Mouse (Mus musculus) heart, postnatal 0 days (tissue): ENCODE data around the gene Cdh1. TPM values are rescaled to one million over a fixed set of nuclear protein-coding genes. Genes with fewer than 3 reads are reported as not detected.
A peak's percentile ranks its signal among the peaks of the same experiment; 100 is the strongest.

Source experiments
- ATAC-seq: fragments of 200-750 bp; cut with Nextera tagmentation; 2 replicates; pipeline ENCODE4 v1.8.0; 2017; ENCODE audit warnings: low read depth, moderate number of reproducible peaks, moderate library complexity; ENCODE audit not compliant: insufficient read depth
- DNase-seq: peaks from one replicate; pipeline ENCODE4 v3.0.0-alpha.2; 2016; ENCODE audit warnings: low spot score
- H3K27ac ChIP-seq: fragments of 300-500 bp; sonication (generic); 2 replicates; pipeline ENCODE4 v1.5.1; 2014; ENCODE audit warnings: low read depth, mild to moderate bottlenecking
- H3K27me3 ChIP-seq: fragments of 300-500 bp; sonication (generic); 2 replicates; pipeline ENCODE4 v1.6.1; 2014; ENCODE audit warnings: low read length, mixed read lengths; ENCODE audit not compliant: control insufficient read depth, insufficient read depth
- H3K36me3 ChIP-seq: fragments of 300-500 bp; sonication (generic); replicated peaks from 2 replicates; pipeline ENCODE4 v1.6.1; 2014; ENCODE audit warnings: low read length, mixed read lengths; ENCODE audit not compliant: control insufficient read depth, insufficient read depth
- H3K4me1 ChIP-seq: fragments of 300-500 bp; sonication (generic); 2 replicates; pipeline ENCODE4 v1.6.1; 2014; ENCODE audit warnings: antibody characterized with exemption; ENCODE audit not compliant: control insufficient read depth, insufficient read depth
- H3K4me2 ChIP-seq: fragments of 300-500 bp; sonication (generic); 2 replicates; pipeline ENCODE4 v1.6.1; 2014; ENCODE audit warnings: low read depth, mild to moderate bottlenecking, low read length, moderate library complexity
- H3K4me3 ChIP-seq: fragments of 300-500 bp; sonication (generic); 2 replicates; pipeline ENCODE4 v1.5.1; 2014; ENCODE audit warnings: low read depth, low read length
- H3K9ac ChIP-seq: fragments of 300-500 bp; sonication (generic); replicated peaks from 2 replicates; pipeline ENCODE4 v1.6.1; 2014; ENCODE audit warnings: low read depth, low read length, mixed read lengths
- H3K9me3 ChIP-seq: fragments of 300-500 bp; sonication (generic); replicated peaks from 2 replicates; pipeline ENCODE4 v1.6.1; 2016; ENCODE audit warnings: low read length; ENCODE audit not compliant: control insufficient read depth
- CTCF ChIP-seq: IDR thresholded peaks from 2 replicates; pipeline ENCODE4 v1.5.1; 2016; ENCODE audit warnings: antibody characterized with exemption, control low read depth, low read depth
- EP300 ChIP-seq: IDR thresholded peaks from 2 replicates; pipeline ENCODE4 v1.6.1; 2016; ENCODE audit warnings: antibody characterized with exemption, low read depth
- WGBS: fragments of 180-500 bp; shearing (Covaris S2); extraction: QIAGEN DNeasy Blood & Tissue Kit; methylation state at CpG from one replicate; pipeline ENCODE4 v1.1.7; 2014; 5-methylcytosine and 5-hydroxymethylcytosine counted together
- polyA plus RNA-seq: library from polyadenylated mRNA; unstranded; fragments of >200 nt; fragmentation: Nextera tagmentation; extraction: Ambion mirVana; gene quantifications from 2 replicates; pipeline ENCODE4 v1.2.1, GENCODE M21; 2015
- total RNA-seq: library from RNA; depleted of rRNA; stranded (reverse); fragments of >200 nt; gene quantifications from 2 replicates; pipeline ENCODE4 v1.2.3, GENCODE M21; 2014; ENCODE audit warnings: low replicate concordance

The Cdh1 gene
- total and polyA plus RNA-seq, 2 experiments from 2014 or later = 0.19 to 1.9 TPM

DNA sequence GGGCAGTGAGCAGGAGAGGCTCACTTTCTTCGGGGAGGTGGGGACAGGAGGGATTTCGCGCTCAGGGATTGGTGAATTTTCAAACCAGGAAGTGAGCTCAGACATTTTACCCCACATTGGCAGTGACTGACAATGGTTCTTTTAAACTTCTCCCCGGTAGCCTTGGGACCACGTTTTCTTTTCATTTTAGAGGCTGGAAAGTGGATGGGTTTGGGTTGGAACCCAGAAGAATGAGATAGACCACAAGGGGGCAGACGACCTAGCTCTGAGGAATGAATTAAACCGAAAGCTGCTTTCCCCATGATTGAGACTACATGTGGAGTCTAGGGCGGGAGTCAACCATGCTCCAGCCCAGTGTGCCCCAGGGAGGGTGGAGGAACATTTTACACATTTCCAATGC is 71.7 kb downstream of the Cdh1 start:
- Histone ChIP-seq H3K27ac (no peak overlapping the region), H3K4me2 (no peak overlapping the region), H3K27me3 (no peaks in the 10 kb centered on the region), H3K9ac (no peak overlapping the region), H3K4me3 (no peak overlapping the region), H3K4me1 (no peaks in the 10 kb centered on the region), H3K9me3 (no peaks in the 10 kb centered on the region), H3K36me3 (no peaks in the 10 kb centered on the region)
- no peak for DNase-seq
- no peak for ATAC-seq
- WGBS = 72% methylated on average over 8 of the region's 8 CpGs
- no peak for TF ChIP-seq CTCF
- TF ChIP-seq EP300 = no peak

DNA sequence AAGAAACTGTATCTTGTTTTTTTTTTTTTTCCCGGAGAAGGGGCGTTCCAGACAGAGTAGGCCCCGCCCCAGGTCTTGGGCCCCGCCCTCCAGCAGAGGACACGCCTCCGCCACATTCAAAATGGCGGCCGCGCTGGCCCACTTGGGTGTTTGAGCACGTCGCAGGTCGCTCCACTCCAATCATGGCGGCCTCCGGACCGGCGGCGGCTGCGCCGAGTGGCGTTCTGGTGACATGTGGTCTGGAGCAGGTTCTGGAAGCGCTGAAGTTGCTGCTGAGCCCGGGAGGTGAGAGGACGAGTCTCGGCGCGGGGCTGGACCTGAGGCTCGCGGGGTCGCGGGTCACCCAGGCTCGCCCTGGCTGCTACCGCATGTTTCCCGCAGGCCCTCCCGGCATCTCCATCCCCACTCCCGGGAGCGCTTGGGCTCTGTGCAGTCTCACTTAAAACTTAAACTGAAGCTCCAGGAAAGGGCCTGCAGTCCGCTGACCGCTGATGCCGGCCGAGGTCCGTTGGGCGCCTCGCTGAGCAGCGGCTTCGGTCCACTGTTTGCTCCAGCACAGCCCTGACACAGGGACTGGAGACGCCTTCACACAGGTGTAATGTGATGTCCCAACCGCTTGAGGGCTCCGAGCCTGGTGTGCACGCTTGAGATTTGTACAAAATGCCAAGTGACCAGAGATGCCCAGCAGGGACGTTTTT is 80.0 kb downstream of the Cdh1 start, which contains the start of gene Tango6:
Gene Tango6 (plus strand): TSS at position 98 of the 698 bp plus-strand sequence.
- peak; percentile 97 for ATAC-seq
- Histone ChIP-seq H3K4me1 (no peaks in the 10 kb centered on the region), H3K27ac (peak within 1 kb of the TSS; percentile 87), H3K9me3 (no peaks in the 10 kb centered on the region), H3K36me3 (no peaks in the 10 kb centered on the region), H3K4me2 (peak within 1 kb of the TSS; percentile 69), H3K9ac (peak within 1 kb of the TSS; percentile 62), H3K27me3 (no peaks in the 10 kb centered on the region), H3K4me3 (peak within 1 kb of the TSS; percentile 62)
- no peak for TF ChIP-seq EP300
- TF ChIP-seq CTCF = peak; percentile 69
- under 1% methylated on average over 50 of the region's 50 CpGs for WGBS
- DNase-seq = peak; percentile 84

DNA sequence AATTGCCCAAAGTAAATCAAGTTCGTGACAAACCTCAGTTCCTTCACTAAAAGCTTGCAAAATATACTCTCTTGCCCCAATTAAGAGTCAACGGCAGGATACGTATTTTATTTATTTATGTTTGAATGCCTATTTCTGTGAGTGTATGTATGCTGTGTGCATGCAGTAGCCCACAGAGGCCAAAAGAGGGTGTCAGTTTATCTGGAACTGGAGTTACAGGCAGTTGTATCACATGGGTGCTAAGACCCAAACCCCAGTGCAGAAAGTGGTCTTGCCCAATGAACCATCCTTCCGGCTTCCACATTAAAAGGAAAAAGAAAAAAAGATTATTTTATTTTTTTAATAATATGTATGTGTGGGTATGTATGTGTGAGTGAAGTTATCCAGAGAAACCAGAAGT is 81.2 kb downstream of the Cdh1 start:
- no peak for TF ChIP-seq CTCF
- no peak for TF ChIP-seq EP300
- H3K27ac ChIP-seq = no peak overlapping the region
- no peak overlapping the region for H3K9ac ChIP-seq
- WGBS = 94% methylated on average over 4 of the region's 4 CpGs
- 0 out of 2 replicates have a peak, but pooled peaks cover 5% of the 10 kb centered on the region for H3K36me3 ChIP-seq
- DNase-seq (no peak), ATAC-seq (no peak)
- H3K9me3 ChIP-seq = no peaks in the 10 kb centered on the region
- H3K4me3 ChIP-seq = no peak overlapping the region
- H3K4me1 ChIP-seq = no peaks in the 10 kb centered on the region
- no peak overlapping the region for H3K4me2 ChIP-seq
- no peaks in the 10 kb centered on the region for H3K27me3 ChIP-seq

DNA sequence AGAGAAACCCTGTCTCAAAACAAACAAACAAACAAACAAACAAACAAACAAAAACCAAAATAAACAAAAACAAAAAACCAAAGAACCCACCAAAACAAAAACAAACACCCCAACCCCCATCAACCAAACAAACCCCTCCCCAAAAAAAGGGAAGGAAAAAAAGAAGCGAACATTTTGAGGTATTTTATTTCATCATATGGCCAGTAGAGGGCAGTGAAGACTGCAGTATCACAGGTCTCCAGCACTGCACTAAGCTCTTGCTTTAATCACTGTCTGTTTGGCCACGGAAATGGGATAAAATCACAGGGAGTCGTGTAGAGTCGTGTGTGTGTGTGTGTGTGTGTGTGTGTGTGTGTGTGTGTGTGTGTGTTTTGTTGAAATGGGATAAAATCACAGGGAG is 84.3 kb downstream of the Cdh1 start:
- no peak for TF ChIP-seq EP300
- peak; percentile 74 for TF ChIP-seq CTCF
- Histone ChIP-seq H3K9me3 (no peaks in the 10 kb centered on the region), H3K27ac (no peak overlapping the region), H3K36me3 (peaks cover 16% of the 10 kb centered on the region), H3K4me1 (no peaks in the 10 kb centered on the region), H3K4me3 (no peak overlapping the region), H3K9ac (no peak overlapping the region), H3K27me3 (no peaks in the 10 kb centered on the region), H3K4me2 (no peak overlapping the region)
- ATAC-seq (no peak), DNase-seq (peak; percentile 78)
- WGBS = 2% methylated on average over 4 of the region's 4 CpGs

DNA sequence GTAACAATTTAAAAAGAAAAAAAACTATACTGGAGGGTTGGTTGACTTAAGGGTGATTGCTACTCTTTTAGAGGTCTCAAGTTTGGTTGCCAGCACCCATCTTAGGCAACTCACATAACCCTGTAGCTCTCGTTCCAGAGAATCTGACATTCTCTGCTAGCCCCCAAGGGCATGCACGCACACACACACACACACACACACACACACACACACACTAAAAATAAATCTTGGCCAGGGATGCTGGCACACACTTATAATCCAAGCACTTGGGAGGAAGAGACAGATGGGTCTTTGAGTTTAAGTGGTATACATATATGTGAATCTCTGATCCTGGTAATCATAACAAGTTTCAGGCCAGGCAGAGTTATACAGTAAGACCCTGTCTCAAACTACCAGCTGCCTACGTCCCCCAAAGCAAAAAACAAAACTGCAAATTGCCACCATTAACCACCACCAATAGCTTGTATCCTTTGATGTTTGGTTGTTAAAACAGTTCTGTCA is 94.6 kb downstream of the Cdh1 start:
- Histone ChIP-seq H3K27me3 (no peaks in the 10 kb centered on the region), H3K9me3 (no peaks in the 10 kb centered on the region), H3K27ac (no peak overlapping the region), H3K4me3 (no peak overlapping the region), H3K36me3 (peaks cover 59% of the 10 kb centered on the region), H3K9ac (no peak overlapping the region), H3K4me1 (no peaks in the 10 kb centered on the region), H3K4me2 (no peak overlapping the region)
- DNase-seq (no peak), ATAC-seq (no peak)
- TF ChIP-seq EP300 (no peak), CTCF (no peak)
- 48% methylated on average over 3 of the region's 3 CpGs for WGBS

DNA sequence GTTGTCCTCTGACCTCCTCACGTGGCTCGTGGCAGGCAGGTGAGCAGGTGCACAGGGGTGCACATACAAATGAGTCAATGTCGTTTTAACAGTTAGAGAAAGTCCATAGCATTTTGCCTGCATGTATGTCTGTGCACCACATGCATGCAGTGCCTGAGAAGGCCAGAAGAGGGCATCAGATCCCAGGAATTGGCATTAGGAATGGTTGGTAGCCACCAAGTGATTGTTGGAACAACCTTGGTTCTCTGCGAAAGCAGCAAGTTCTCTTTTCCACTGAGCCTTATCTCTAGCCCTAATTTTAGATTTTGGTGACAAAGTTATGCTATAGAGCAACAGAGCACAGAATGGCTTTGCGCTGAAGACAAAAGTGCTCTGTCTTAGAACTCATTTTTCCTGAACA is 96.4 kb downstream of the Cdh1 start:
- WGBS = 63% methylated on average over 5 of the region's 5 CpGs
- Histone ChIP-seq H3K4me3 (no peak overlapping the region), H3K9ac (no peak overlapping the region), H3K4me1 (no peaks in the 10 kb centered on the region), H3K27ac (no peak overlapping the region), H3K4me2 (no peak overlapping the region), H3K27me3 (no peaks in the 10 kb centered on the region), H3K9me3 (no peaks in the 10 kb centered on the region), H3K36me3 (peaks cover 61% of the 10 kb centered on the region)
- no peak for TF ChIP-seq EP300
- TF ChIP-seq CTCF = peak; percentile 84
- ATAC-seq (no peak), DNase-seq (peak; percentile 22)
